Mouse (Mus musculus) spleen, adult 2 months (tissue): Measurements from ENCODE around the gene Ttll13.

Experiments
- CTCF ChIP-seq: fragments of 200-500 bp; IDR thresholded peaks from 2 replicates; pipeline ENCODE4 v1.5.1; 2011; ENCODE audit warnings: mild to moderate bottlenecking, inconsistent platforms; ENCODE audit not compliant: insufficient read depth, insufficient read length, insufficient replicate concordance; ENCODE audit errors: extremely low read depth
- POLR2A ChIP-seq: fragments of 200-500 bp; IDR thresholded peaks from 2 replicates; pipeline ENCODE4 v1.6.1; 2011; ENCODE audit warnings: low read depth, low read length, inconsistent platforms

GRCm38 (mm10) chr7:80280998-80281397 is 34.8 kb downstream of the Ttll13 start:
- TF ChIP-seq POLR2A (no peak), CTCF (no peak)
